Mouse (Mus musculus): ENCODE data around the gene Armc9.

Armc9 gene

GRCm38 (mm10) chr1:86309270-86309833 lies 154.8 kb downstream of the Armc9 start:
- DNase-seq (ENCODE audit: extremely low read depth, low read depth): no peak

- no peak for DNase-seq (ENCODE audit: extremely low read depth, low read depth)
Observed at GRCm38 (mm10) chr1:86310536-86311310, 156.1 kb downstream of the Armc9 start.

GRCm38 (mm10) chr1:86311467-86312005 lies 157.0 kb downstream of the Armc9 start:
- no peak for DNase-seq (ENCODE audit: extremely low read depth, low read depth)

DNA sequence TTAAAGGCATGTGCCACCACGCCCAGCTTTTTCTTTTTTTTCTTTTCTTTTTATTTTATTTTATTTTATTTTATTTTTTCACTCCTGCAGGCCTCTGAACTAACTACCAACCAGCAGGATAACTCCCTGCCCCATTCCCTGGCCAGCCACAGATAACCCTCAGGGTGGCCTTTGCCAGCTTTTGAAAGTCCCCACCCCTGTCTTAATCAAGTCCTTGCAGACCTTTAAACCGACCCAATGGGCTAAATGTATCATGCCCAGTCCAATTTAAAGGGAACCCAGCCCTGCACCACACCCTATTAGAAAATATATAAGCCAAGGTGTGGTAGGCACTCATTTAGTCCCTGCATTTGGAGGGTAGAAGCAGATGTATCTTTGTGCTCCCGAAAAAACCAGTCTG lies 157.7 kb downstream of the Armc9 start:
- no peak for DNase-seq (ENCODE audit: extremely low read depth, low read depth)

- no peak for DNase-seq (ENCODE audit: extremely low read depth, low read depth)
Observed at GRCm38 (mm10) chr1:86313096-86313771, 158.7 kb downstream of the Armc9 start.

GRCm38 (mm10) chr1:86313772-86314125 lies 159.2 kb downstream of the Armc9 start:
- no peak for DNase-seq (ENCODE audit: extremely low read depth, low read depth)

GRCm38 (mm10) chr1:86320822-86321413 lies 166.3 kb downstream of the Armc9 start:
- DNase-seq (ENCODE audit: extremely low read depth, low read depth): no peak

Measured in MEL-GATA-1-ER (cell line).